Mouse (Mus musculus): Measurements from ENCODE around the gene Slc25a44.

DNA sequence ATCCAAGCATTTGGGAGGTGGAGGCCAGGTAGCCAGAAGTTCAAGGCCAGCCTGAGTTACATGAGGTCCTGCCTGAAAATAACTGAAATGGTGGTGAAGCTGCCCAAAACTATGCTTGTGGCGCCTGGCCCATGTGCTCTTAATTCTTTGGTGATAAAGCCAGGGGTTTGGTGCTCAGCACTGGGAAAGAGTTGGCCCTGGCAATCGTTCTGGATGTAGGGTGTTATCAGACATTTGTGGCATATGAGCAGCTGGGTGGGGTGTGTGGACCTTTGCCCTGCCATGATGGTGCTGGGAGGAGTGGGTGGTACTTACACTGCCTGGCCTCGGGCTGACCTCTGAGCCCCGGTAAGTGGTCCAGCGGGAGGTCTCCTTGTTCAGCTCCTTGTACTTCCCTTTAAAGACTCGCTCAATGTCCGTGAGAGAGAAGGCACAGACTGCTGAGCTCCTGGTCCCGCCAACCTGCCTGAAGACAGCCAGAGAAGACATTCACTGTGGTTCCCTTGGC, 22.8 kb upstream of the Slc25a44 start:
- TF ChIP-seq CTCF (IDR thresholded peaks at IDR 0.05; ENCODE audit: insufficient read depth, low read depth, low read length) (no peak), POLR2A (IDR thresholded peaks at IDR 0.05; ENCODE audit: insufficient read depth, low read depth, low read length) (no peak)

Measured in olfactory bulb, adult 2 months (tissue).